Mouse (Mus musculus) spleen, adult 12 weeks (tissue): ENCODE data around the gene Nlrp9a.
"Not testable (repeated sequence)": the region's sequence is repeated elsewhere in the genome, so short reads cannot be mapped to it uniquely, and the experiment has no call there.

Source experiments
- DNase-seq: peaks from one replicate; pipeline ENCODE4 v3.0.0; 2022; ENCODE audit warnings: low spot score

Gene Nlrp9a

GRCm38 (mm10) chr7:26534723-26535122, at the start of gene Nlrp9a:
Nlrp9a (plus strand) TSS chr7:26535023.
- DNase-seq, result not testable (repeated sequence)

GRCm38 (mm10) chr7:26489514-26489913, 45.3 kb upstream of the Nlrp9a start:
- DNase-seq, result not testable (repeated sequence)

GRCm38 (mm10) chr7:26589077-26589476, 54.3 kb downstream of the Nlrp9a start:
- no peak for DNase-seq

- no peak for DNase-seq
Observed at GRCm38 (mm10) chr7:26589774-26590173, 55.0 kb downstream of the Nlrp9a start.

GRCm38 (mm10) chr7:26618364-26618763, 83.5 kb downstream of the Nlrp9a start, which contains the start of gene Vmn1r185:
Vmn1r185 (minus strand) TSS chr7:26618464.
- DNase-seq, result not testable (repeated sequence)
